Mouse (Mus musculus) layer of hippocampus, adult 18-20 months (tissue): ENCODE results near the gene Esrrg. TPM values are rescaled to one million over a fixed set of nuclear protein-coding genes. Genes with fewer than 3 reads are reported as not detected.

ENCODE experiments used
- DNase-seq, 2 experiments: peaks; one replicate each; pipeline ENCODE4 v3.0.0; 2022; ENCODE audit warnings: low spot score in 2 of 2
- long read RNA-seq: library from polyadenylated mRNA; stranded (forward); transcript quantifications from one replicate; pipeline ENCODE4 v2.0.0, GENCODE M21; 2021
- total RNA-seq, 2 experiments: library from RNA; stranded (reverse); gene quantifications; 2 replicates each; pipeline ENCODE4 v1.2.3; 2021

Esrrg gene
- total RNA-seq = 10 to 100 TPM; 13.2 to 15.8 TPM
- long read RNA-seq, partial matches to known transcripts = 8 of 9 reads
- long read RNA-seq, other reads (novel, unspliced or antisense) = 1 of 9 reads

DNA sequence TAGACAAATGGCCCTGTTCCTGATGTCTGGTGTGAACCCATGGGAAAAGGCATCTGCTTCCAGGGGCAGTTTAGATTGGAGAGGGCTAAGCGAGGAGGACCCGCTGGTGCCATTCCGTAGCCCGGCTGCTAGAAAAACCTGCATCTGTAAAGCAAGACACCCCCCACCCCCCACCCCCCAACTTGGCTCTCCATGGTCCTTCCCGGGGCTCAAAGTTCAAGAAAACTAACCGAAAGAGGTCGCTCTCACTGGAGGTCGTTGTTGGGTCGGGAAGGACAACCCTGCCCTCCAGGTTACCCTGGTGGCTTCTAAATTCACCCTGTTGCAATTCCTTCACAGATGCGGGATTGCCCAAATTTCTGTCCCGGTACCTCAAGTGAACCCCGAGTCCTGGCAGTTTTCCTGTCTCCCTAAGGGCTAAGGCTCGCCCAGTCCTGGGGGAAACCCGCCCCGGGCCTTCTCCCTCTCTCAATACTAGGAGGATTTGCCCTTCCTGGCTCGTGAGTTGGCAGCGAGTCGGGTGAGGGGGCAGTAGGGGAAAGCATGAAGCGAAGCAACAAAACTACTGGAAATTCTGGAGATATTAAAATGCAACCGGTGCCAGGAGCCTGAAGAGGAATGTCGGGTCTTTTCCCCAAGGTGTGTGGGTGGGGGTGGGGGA, at the start of gene Esrrg:
Gene Esrrg, plus strand, starts transcription at position 531 of the 661 bp plus-strand sequence.
- DNase-seq = no peak

DNA sequence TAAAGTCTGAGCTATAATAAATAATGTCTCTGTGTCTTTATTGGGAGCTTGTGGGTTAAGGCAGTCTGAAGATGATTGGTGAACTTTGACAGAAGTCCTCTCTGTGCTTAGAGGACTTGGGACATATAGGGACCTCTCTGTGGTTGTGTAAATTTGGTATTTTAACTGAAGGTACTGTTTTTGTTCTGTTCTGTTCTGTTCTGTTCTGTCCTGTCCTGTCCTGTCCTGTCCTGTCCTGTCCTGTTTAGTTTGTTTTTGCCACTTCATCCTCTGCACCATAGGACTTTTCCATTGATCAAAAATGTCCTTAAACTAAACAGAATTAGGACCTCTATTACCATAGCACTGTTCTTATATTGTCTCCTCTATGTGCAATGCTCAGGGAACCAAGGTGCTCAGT, 24.6 kb upstream of the Esrrg start:
- no peak for DNase-seq

GRCm38 (mm10) chr1:187586541-187587075, 22.0 kb upstream of the Esrrg start:
- no peak for DNase-seq

- no peak for DNase-seq
Measured at GRCm38 (mm10) chr1:187602942-187603341, 5.6 kb upstream of the Esrrg start.

DNA sequence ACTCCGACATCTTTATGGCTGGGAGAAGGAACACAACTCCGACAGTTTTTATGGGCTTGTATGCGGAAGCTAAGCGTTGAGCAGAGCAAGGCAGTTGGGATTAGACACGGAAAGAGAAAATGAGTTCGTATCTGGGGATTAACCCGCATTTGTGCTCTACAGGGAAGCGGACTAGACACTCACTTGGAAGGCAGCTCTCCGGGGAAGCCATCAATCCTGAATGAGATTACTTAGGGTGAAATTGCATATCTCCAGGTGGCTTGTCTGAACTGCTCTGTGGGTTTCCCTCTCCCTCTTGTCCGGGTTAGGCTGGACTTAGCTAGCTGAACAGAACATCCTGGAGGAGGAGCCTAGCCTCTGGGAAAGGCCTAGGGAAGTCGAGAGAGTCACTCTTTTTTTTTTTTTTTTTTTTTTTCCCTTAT, 4.5 kb upstream of the Esrrg start:
- DNase-seq = no peak

DNA sequence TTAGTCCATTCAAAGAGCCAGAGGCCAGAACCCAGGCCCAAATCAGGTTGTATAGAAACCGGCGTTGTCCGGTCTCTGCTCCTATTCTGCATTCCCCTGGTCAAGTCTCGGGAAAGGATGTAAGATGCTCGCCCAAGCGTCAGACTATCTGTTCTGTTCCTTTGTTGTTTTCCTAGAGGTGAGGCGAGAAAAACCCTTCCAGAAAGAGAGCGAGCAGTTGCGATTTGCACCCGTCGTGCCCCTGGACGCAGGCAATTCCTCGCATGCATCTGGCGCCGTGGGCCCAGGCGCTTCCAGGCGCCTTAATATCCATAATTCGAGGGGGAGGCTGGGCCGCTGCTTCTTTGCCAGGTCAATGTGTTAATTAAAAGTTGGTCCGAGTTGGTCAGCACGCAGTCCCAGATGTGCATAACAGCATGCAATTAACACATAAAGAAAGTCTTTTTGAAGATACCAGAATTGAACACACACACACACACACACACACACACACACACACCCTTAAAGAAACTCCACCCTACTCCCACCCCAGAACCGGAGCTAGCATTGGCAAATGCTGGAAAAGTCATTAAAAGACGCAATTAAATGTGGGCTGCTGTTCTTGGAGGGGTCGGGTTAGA, 3.8 kb upstream of the Esrrg start:
- no peak for DNase-seq

DNA sequence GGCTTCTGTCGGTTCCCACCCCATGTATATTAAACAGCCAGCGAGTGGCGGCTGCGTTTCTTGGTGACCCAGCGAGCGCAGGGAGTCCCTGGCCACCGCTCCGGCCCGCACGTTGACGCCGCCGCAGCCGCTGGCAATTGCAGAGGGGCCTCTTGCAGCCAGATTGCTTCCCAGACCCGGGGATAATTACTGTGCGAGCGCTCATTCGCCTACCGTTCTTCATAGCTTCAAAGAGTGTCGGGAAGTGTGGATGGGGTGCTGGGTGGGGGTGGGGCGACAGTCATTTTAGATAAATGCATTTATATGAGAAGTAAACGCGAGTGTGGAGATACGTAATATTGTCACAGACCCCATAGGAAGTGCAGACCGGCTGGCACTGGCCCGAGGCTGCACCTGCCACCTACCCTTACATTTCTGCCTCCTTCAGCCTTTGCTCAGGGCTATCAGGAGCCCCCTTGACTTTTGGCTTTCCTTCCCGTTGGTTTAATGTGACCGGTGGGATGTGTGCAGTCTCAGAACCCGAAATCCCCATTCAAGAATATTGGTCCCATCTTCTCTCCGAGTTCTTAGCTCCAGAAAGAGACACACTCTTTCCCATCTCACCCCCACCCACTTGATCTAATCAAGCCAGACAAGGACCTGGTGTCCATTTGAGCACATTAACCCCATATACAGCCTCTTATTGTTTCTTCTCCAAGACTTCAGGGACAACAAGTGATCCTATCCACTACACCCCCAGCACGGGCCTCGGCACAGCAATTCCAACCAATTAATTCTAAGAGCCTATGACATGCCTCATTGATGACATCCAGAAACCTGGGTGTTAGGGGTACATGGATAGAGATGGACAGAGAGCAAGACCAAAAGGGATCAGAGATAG, 3.0 kb upstream of the Esrrg start:
- DNase-seq = no peak

- DNase-seq = no peak
Measured at GRCm38 (mm10) chr1:187606271-187607040, 2.1 kb upstream of the Esrrg start.

GRCm38 (mm10) chr1:187607065-187608047, 1.2 kb upstream of the Esrrg start:
- DNase-seq = no peak

DNA sequence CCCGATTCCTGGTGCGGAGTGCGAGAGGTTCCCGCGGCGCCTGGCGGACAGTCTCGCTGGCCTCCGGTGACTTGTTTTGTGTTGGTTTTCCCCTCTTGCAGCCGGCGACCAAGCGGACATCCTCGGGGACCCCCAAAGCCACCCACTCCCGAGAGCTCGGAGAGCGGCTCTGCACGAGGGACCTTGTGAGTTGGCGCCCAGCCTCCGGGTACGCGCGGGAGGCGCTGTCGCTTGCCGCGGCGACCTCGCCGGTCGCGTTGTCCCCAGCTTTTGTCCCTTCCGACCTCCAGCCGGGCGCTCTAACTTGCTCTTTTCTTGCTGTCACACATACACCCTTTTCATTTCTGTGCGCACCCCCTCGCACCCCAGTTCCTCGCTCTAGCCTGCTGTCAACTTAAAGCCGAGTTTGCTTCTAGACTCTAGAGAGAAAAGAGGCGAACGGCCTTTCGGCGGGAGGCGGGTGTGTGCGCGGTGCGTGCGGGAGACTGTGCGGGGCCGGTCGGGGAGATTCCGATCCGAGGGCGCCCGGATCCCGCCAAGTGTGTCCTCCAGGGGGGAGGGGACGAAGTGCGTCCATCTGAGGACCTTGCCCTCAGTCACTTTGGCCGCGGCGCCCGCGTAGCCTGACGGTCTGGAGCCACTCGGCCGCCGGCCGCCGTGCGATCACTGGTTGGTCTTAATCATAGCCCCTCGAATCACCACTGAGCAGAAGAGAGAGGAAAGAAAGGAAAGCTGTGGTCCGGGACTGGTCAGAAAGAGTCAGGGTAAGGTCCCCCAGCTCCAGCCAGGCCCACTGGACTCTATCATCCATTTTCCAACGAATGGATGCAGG, 646 bp downstream of the Esrrg start:
- no peak for DNase-seq

DNA sequence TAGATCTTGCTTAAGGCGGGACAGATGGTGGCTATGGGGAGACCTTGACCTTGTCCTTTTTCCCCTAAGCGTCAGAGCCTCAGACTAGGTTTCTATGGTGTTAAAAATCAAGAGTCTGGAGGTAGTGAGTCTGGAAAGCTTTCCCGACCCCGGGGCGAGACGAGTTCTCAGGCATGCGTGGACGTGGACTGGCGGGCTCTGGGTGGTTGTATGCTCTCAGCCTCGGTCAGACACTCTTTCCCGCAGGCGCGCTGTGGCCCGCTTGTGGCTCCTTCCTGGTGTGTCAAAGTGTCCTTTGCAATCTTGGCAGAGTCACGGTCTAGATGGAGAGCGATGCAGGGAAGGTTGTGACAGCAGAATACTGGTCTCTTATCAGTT, 1.3 kb downstream of the Esrrg start:
- no peak for DNase-seq

DNA sequence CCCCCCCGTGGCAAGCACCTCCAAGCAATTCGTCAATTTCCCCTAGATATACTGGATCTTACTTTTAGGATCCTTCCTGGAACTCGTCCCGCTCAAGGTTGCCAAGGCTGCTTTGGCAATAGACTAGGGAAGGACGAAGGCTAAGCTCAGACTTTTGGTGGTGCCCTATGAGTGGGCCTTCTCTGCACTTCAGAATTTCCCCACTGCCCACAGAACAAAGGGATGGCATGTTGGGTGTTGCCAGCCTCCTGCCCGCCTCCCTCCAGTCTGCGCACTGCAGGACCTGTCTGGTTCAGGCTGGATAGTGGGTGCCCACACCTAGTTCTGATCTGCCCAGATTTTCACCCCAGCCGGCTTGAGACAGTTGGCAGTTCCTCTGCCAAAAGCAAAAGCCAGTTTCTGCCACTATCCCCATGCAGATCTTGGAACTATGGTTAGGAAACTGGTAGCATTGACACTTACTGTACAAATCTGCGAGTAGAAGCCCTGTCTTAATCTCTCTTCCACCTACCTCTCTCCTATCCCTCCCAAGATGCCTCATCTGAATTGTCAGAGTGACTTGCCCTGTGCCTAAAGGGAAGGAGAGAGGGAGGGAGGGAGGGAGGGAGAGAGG, 1.9 kb downstream of the Esrrg start:
- DNase-seq = no peak

GRCm38 (mm10) chr1:187611925-187612324, 3.3 kb downstream of the Esrrg start:
- no peak for DNase-seq

DNA sequence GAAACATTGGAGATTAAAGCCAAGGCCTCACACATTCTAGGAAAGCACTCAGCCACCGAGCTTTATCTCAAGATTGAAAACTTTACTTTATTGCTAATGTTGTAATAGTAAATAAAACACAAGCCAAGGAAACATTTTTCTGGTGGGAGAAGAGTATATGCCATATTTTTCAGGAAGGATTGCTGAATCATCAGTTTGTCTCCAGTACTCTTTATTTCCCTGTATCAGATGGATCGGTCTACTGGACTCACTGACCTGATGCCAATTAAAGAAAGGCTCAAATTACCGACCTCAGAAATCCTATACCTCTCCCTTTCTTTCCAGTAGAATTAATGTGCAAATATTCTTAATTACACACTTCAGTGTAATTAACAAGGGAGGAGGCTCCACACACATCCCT, 4.7 kb downstream of the Esrrg start:
- no peak for DNase-seq

GRCm38 (mm10) chr1:187623981-187624380, 15.4 kb downstream of the Esrrg start:
- DNase-seq = no peak

DNA sequence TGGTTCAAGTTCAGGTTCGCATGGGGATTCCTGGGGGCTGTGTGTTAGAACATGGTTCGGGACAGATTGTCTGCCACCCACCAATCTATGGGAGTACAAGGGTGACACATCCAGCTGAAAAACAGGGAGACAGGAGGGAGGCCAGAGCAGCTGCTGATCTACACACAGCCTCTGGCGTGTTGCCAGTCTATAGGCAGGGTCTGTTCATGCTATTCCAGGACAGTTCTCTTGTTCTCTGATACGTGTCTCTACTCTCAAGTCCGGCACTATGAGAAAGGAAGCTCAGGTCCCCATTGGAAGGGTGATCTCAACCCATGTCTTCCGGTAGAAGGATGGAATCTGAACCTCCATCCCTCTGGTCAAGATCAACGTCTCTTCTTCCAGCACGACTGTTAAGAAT, 21.8 kb downstream of the Esrrg start:
- DNase-seq = no peak

DNA sequence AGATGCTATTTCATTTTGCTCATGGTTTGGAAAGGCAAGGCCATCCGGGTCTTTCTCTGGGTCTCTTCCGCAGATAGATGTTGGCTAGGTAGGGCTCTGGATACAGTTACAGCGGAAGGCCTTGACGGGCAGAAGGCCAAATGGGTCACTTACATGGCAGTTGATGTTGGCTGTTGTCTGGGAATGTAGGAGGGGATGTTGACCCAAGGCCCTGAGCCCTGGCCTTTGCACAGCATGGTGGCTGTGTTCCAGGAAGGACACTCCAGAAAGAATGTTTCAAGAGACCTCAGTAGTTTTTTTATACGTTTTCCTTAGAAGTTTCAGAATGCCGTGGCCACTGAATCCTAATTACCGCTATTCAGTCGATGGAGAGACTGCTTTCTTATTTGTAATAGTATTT, 22.9 kb downstream of the Esrrg start:
- DNase-seq = no peak

DNA sequence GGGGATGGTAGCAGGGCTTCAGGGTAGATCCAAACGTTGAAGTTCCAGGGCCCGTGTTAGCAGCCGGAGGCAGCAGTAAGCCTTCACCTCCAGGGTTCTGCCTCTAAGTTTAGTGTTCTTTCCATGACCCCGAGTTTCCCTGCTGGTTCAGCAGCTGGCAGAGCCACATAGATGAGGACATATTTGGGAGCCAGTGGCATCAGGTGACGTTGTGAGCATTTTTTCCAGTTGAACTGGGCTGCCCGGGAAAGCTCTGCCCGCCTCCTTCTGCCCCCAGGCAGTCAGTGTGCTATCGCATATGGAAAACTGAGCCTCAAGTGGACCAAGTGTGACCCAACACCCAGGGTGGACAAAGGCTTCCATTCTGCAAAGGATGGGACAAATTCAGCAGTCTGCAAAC, 36.7 kb downstream of the Esrrg start:
- no peak for DNase-seq
